Mouse (Mus musculus): Measurements from ENCODE around the gene Tmc3. TPM values are rescaled to one million over a fixed set of nuclear protein-coding genes. Genes with fewer than 3 reads are reported as not detected.
A peak's percentile ranks its signal among the peaks of the same experiment; 100 is the strongest.

Gene Tmc3
- polyA plus RNA-seq, 1 experiment from 2014 or later, result 0.08 TPM

GRCm38 (mm10) chr7:83661763-83662162 lies 77.0 kb downstream of the Tmc3 start:
- WGBS, result 97% methylated on average over 3 of the region's 3 CpGs

GRCm38 (mm10) chr7:83662711-83663375 lies 78.1 kb downstream of the Tmc3 start:
- WGBS, result 82% methylated on average over 6 of the region's 6 CpGs
- H3K27ac ChIP-seq, result no peak overlapping the region
- no peaks in the 10 kb centered on the region for H3K9me3 ChIP-seq (replicated peaks)
- H3K4me3 ChIP-seq, result no peak overlapping the region
- no peaks in the 10 kb centered on the region for H3K4me1 ChIP-seq
- H3K4me2 ChIP-seq, result no peak overlapping the region
- H3K36me3 ChIP-seq (ENCODE audit: poor library complexity, severe bottlenecking), result no peaks in the 10 kb centered on the region
- ATAC-seq, result no peak
- H3K9ac ChIP-seq, result no peak overlapping the region
- H3K27me3 ChIP-seq, result no peaks in the 10 kb centered on the region

More at GRCm38 (mm10) chr7:83661763-83662162, 77.0 kb downstream of the Tmc3 start:
- H3K4me2 ChIP-seq, result no peak overlapping the region
- H3K27ac ChIP-seq, result no peak overlapping the region
- no peaks in the 10 kb centered on the region for H3K4me1 ChIP-seq
- no peaks in the 10 kb centered on the region for H3K9me3 ChIP-seq (replicated peaks)
- no peaks in the 10 kb centered on the region for H3K36me3 ChIP-seq (ENCODE audit: poor library complexity, severe bottlenecking)
- no peak overlapping the region for H3K4me3 ChIP-seq
- no peak overlapping the region for H3K9ac ChIP-seq
- no peak for ATAC-seq
- H3K27me3 ChIP-seq, result no peaks in the 10 kb centered on the region

GRCm38 (mm10) chr7:83666087-83666595 lies 81.4 kb downstream of the Tmc3 start:
- Histone ChIP-seq H3K4me1 (no peaks in the 10 kb centered on the region), H3K9me3 (replicated peaks) (no peaks in the 10 kb centered on the region), H3K36me3 (ENCODE audit: poor library complexity, severe bottlenecking) (no peaks in the 10 kb centered on the region), H3K4me3 (no peak overlapping the region), H3K4me2 (no peak overlapping the region), H3K27ac (no peak overlapping the region), H3K9ac (no peak overlapping the region), H3K27me3 (no peaks in the 10 kb centered on the region)
- 86% methylated on average over 4 of the region's 4 CpGs for WGBS
- ATAC-seq, result no peak

GRCm38 (mm10) chr7:83667936-83668645 lies 83.4 kb downstream of the Tmc3 start:
- Histone ChIP-seq H3K27me3 (no peaks in the 10 kb centered on the region), H3K4me3 (no peak overlapping the region), H3K36me3 (ENCODE audit: poor library complexity, severe bottlenecking) (no peaks in the 10 kb centered on the region), H3K4me2 (no peak overlapping the region), H3K9me3 (replicated peaks) (no peaks in the 10 kb centered on the region), H3K4me1 (no peaks in the 10 kb centered on the region), H3K9ac (no peak overlapping the region), H3K27ac (no peak overlapping the region)
- 81% methylated on average over 5 of the region's 5 CpGs for WGBS
- ATAC-seq, result no peak

- no peak overlapping the region for H3K27ac ChIP-seq
- WGBS, result 13% methylated on average over 1 of the region's 1 CpGs
- no peaks in the 10 kb centered on the region for H3K4me1 ChIP-seq
- H3K36me3 ChIP-seq (ENCODE audit: poor library complexity, severe bottlenecking), result no peaks in the 10 kb centered on the region
- no peak overlapping the region for H3K4me2 ChIP-seq
- no peak overlapping the region; the same call in 1 of the 2 replicates for H3K9ac ChIP-seq
- ATAC-seq, result peak; percentile 70
- no peaks in the 10 kb centered on the region for H3K27me3 ChIP-seq
- no peaks in the 10 kb centered on the region for H3K9me3 ChIP-seq (replicated peaks)
- no peak overlapping the region for H3K4me3 ChIP-seq
Measured at GRCm38 (mm10) chr7:83668724-83669123, 84.0 kb downstream of the Tmc3 start.

GRCm38 (mm10) chr7:83671573-83671972 lies 86.8 kb downstream of the Tmc3 start:
- no peaks in the 10 kb centered on the region for H3K4me1 ChIP-seq
- H3K27ac ChIP-seq, result no peak overlapping the region
- H3K27me3 ChIP-seq, result no peaks in the 10 kb centered on the region
- no peak overlapping the region for H3K9ac ChIP-seq
- H3K4me2 ChIP-seq, result no peak overlapping the region
- no peaks in the 10 kb centered on the region for H3K36me3 ChIP-seq (ENCODE audit: poor library complexity, severe bottlenecking)
- 89% methylated on average over 6 of the region's 6 CpGs for WGBS
- H3K9me3 ChIP-seq (replicated peaks), result no peaks in the 10 kb centered on the region; the same call in 1 of the 2 replicates
- ATAC-seq, result no peak
- H3K4me3 ChIP-seq, result no peak overlapping the region

Other genes starting within 250 kb of the Tmc3 start
- 7.5 and 8.5 TPM in 2 replicates for gene Stard5, start 47.0 kb downstream of the Tmc3 start, polyA plus RNA-seq (2015; fragmentation: Nextera tagmentation; extraction: Ambion mirVana)
- 0.93 and 1.1 TPM in 2 replicates for gene Il16, start 160.8 kb downstream of the Tmc3 start, polyA plus RNA-seq (2015; fragmentation: Nextera tagmentation; extraction: Ambion mirVana)
- 0.45 and 0.79 TPM in 2 replicates for gene Cfap161, start 210.0 kb downstream of the Tmc3 start, polyA plus RNA-seq (2015; fragmentation: Nextera tagmentation; extraction: Ambion mirVana)

Data from forebrain, embryonic 13.5 days (tissue).